Mouse (Mus musculus) naive thymus-derived CD4-positive, alpha-beta T cell, adult 5 months (primary cell): ENCODE measurements around the gene Adamts18. TPM values are rescaled to one million over a fixed set of nuclear protein-coding genes. Genes with fewer than 3 reads are reported as not detected.

Experiments used
- polyA plus RNA-seq: library from polyadenylated mRNA; unstranded; fragments of 100-300 nt; shearing (Covaris generic); gene quantifications from one replicate; pipeline ENCODE4 v1.2.1, GENCODE M21; 2017

Adamts18 gene
- not detected for polyA plus RNA-seq

DNA sequence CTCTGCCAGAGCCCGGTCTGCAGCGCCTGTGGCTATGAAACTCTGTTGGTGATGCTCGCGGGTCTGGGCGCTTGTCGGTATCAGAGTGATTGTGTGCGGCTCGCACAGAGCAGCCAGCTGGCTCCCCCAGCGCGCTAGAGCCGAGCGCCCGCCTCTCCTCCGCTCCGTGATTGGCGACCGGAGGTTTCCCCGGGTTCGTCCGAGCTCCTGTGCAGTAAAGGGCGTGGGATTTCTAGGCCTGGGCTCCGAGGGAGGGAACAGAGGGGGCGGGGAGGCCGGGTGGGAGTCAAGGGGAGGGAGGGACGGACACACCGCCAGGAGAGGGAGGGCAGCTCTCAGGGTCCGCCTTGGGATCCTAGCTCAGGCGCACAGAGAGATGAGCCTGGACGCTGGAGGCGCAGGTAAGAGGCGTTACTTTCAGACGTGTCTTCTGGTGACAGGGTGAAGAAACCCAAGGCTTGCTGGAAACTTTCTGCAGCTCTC, at the start of gene Adamts18:
Gene Adamts18 (minus strand): TSS at position 86 of the 483 bp plus-strand sequence.

Other genes with a start within 250 kb of the Adamts18 start
- gene Mon1b, start 213.2 kb downstream of the Adamts18 start, polyA plus RNA-seq = 12.4 TPM
- gene Syce1l, start 205.5 kb downstream of the Adamts18 start, polyA plus RNA-seq = not detected